Mouse (Mus musculus) kidney, adult 8-10 months (tissue): Measurements from ENCODE around the gene Kctd15.

Source experiments
- DNase-seq, 2 experiments: peaks; one replicate each; pipeline ENCODE4 v3.0.0; 2022

The Kctd15 gene

DNA sequence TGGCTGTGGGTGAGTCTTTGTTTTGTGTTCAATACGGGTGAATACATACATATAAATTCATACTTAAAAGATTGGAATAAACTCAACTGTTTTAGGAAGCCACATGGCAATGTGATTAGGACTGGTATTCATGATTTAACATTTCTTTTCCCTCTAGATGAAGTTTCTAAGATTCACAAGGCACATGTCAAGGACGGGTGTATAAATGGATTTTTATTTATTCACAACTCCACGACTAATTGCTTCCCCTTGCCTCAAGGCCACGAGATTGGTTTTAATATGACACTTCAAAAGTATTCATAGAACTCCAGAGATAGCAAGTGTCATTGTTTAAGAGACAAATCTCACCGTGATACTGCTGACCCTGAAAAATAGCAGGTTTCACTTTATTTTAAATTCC lies at the start of gene Kctd15:
TSS of gene Kctd15 (minus strand) at position 101 of the 400 bp plus-strand sequence.
- no peak for DNase-seq

DNA sequence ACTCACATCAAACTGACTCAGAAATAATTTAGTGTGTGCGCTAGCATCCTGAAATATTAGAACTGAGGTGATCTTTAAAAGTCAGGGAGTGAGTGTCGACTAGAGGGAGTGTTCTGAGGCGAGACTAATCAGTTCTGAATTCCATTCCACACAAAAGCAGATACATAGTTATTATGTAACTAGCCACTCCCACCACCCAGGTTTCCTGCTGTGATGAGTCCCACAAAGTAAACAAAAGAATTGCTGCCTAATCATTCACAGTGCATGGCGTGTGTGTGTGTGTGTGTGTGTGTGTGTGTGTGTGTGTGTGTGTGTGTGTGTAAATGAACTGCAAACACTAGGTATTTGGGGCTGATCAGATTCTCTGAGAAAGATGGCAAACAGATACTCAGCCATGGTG lies 47.9 kb upstream of the Kctd15 start:
- DNase-seq: no peak

DNA sequence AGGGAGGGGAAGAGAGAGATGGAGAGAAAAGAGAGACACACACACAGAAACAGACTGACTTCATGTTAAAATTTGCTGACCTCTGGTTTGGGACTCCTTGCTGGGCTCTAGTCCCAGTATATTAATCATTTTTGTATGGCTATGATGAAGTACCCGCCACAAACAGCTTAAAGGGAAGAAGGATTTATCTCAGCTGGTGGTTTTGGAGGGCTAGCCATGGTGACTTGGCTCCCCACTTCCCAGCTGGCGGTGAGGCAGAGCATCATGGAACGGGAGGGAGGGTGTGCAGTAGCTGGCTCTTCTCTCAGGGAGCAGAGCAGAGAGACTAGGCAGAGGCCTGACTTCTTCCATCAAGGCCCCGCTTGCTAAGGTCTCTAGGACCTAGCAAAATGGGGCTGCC lies 46.9 kb upstream of the Kctd15 start:
- no peak for DNase-seq

DNA sequence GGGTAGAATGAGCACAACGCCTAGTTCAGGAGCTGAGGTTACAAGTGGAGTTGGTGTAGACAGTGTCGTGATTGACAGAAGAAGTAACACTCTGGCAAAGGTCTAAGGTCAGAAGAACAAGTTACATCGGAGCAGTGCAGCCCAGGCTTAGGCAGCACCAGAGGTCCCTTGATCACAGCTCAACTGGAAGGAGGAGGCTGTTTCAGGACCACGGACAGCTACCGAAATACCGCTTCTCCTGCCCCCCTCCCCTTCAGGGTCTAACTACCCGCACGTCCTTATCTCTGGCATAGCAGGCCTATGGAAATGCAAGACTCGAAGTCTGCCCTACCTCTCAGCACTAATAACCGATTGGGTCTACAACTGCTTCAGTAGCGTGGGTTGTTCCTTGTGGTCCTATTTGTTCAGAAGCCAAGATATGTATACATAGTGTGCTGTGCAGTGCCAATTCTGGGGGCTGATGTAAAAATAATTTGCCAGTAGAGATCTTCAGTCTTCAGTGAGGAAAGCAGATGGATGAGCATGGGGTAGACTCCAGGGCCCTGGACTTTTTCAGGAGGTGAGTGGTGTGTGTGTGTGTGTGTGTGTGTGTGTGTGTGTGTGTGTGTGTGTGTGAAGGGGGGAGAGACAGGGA lies 46.3 kb upstream of the Kctd15 start:
- DNase-seq: peak in 1 of 2 experiments; percentile 22

DNA sequence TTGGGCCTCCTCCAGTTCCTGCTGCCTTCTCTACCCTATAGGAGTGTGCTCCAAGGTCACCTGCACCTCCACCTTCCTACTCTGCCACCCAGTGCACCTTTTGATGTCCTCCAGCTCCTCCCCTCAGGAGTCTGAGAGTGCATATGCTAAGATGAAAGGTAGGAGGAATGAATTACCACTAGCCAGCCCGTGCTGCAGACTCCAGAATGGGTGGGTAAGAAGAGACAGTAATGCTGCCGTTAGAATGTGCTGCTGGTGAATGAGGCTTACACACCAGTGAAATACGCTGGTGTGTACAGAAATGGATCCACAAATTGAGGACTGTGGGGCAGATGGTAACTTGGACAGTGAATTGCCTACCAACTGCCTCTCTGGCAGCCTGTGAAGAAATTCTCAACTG lies 43.4 kb upstream of the Kctd15 start:
- no peak for DNase-seq

DNA sequence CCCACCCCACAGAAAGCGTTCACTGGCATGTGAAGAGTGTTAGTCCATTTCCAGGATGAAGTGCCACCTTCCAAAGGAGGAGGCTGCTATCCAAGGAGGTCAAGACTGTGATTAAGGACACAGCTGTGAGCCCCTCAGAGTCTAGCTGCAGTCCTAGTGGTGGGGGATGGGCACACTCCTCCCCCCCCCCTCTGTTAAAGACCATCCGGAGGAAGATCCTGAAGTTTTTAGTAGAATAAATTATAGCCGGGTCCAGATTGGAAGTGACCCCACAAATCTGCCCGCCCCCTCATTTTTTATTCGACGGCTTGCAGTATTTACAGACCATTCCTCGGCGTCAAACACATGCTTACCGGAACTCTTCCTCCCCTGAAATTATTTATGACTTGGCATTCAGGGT lies 41.7 kb upstream of the Kctd15 start:
- DNase-seq: no peak

DNA sequence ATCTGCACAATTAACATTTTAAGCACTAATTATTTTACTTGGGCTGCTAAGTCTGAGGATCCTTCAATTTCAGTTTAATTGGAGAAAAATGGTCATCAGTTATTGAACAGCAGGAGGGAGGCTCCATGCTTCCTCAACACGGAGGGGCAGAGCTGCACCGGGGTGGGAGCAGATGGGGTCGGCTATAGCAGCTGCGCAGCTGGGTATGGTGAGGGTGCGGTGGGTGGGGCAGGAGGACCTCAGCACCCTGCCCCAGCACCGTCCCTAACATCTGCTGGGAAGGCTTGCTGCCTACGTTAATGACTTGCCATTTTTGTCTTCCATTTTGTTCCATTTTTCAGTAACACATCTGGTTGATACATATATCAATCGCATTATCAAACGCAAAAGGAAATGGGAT lies 39.6 kb upstream of the Kctd15 start:
- no peak for DNase-seq

DNA sequence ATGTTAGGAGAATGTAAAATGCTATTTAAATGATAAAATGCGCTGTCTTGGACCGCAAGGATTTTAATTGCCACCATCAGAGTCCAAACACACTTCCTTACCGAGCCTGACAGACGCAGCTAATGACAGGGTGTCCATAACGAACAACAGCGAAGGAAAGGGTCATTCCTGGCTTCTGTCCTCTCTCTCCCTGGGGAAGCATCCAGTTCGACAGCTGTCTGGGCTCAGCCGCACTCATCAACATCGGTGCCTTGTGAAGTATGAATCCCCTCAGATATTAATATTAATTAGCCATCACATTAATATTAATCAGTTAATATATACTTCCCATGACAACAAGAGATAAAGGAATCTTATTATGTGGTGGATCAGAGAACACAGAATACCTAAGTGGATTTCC lies 38.4 kb upstream of the Kctd15 start:
- no peak for DNase-seq

DNA sequence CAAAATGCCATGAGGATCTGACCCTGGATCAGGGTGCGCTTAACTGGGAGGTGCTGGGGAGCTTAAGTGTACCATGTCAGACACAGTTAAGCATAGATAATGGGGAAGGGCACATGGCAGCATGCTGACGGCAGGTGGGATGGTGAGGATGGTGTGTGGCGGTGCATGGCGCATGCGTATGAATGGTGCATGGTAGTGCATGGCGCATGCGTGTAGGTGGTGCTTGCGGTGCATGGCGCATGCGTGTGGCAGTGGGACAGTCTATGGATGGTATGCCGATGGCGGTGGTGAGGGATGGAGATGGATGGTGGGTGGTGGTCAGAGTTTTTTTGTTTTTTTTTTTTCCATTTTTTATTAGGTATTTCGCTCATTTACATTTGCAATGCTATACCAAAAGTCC lies 37.4 kb upstream of the Kctd15 start:
- DNase-seq: no peak

DNA sequence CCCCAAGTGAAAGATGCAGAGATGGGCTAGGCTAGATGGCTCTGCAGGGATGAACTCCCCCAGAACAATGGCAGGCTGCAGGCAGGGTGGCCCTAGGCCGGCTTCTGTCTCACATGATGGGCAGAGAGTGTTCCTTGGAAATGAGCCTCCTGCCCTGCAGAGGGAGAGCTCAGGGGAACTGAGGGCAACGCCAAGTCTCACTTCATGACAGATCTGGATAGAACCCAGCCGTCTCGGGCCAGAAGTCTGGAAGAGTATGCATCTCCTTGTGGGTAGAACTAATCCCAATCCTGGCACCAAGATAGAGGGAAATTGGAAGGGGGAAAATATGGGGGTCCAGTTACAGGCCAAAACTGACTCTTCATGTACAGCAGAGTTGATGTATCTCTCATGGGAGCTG lies 36.5 kb upstream of the Kctd15 start:
- no peak for DNase-seq

DNA sequence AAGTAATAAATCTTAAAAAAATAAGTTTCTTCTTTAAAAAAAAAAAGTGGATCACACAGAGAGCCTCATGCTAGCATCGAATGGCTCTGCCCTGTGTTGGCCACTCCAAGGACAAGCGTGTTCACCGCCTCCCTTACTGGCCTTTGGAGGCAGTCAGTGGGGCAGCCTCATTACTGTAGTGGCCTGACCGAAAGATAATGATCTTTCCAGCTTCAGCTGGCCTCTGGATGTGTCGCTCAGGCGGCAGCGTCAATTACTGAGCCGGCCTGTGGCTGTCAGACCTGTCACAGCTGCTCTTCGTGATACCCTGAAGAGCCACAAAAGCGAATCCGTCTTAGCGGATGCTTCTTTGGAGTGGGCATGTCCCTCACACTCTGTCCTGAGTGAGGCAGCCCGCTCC lies 33.6 kb upstream of the Kctd15 start:
- DNase-seq: no peak

DNA sequence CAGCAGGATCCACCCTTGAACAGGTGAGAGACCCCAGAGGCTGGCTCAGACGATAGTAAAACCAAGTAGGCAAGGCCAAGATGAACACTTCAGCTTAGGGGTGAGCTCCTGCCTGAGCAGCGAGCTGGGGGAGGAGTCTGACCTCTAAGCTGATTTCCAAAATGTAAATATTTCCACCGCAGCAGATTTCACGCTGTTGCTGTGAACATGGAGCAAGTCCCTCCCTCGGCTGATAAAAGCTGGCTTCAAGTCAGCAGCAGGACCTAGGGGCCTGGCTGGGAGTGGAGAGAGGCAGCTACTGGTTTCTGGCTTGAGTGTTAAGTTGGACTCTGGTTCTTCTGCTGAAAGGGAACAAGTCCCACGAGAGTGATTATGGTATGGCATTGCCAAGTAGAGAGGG lies 32.5 kb upstream of the Kctd15 start:
- DNase-seq: no peak

DNA sequence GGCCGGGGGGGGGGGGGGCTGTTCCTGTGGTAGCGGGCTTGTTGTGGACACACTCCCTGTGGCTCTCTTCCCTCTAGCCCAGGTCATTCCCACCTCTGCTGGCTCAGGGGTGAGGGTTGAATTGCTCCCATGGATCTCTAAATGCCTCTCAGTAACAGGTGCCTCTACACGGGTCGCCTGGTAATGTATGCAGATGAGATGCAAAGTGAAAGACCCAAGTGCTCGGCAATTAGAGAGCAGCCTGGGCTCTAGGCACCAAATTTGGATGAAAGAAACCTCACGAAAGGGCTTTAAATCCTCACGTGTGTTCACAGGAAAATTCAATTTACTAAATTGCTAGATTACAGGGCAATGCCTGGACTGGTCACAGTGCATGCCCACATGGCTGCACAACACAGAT lies 29.3 kb upstream of the Kctd15 start:
- DNase-seq: no peak

DNA sequence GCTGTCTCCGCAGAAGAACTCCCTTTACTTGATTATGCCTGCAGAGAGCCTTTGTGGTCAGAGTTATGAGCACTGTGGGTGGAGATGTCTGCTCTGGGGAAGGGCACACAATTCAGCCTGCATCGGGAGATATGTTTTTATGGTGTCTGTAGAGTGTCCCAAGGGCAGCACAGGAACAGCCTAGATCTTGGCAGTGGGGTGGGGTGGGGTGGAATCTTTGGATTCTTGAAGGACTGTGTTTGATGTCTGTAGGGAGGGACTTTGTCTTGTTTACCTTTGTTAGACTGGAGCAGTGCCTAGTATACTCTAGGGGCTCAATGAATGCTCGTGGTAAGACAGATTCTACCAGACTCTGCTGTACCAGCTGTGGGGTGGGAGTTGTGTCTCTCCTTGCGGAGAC lies 28.6 kb upstream of the Kctd15 start:
- DNase-seq: no peak

DNA sequence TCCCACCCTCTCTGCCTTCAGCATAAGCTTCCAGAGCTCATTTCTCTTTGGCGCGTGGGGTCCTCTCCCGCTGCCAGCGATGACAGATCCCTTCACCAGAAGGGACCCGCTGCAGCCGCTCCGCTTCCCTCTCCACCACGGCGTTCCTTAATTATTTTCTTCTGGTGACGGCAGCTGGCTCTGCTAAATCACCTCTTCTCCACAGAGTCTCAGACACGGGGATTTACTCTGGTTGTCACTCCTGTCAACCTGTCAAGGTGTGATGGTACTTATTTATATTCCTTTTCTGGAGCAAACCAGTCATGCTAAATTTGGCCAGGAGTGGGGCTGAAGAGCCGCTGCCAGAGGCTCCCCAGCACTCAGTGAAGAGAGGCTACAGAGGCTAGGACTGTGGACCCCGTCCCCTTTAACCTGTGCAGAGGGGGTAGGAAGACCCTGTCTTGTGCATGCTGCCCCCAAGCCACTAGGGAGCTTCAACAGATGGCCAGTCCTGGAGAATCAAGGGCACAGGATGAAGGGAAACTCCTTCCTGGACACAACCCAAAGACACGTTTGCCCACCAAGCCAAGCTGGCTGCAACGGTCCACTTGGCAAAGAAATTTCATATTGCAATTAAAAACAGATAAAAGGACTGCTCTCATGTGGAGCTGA lies 24.4 kb upstream of the Kctd15 start:
- DNase-seq: no peak

DNA sequence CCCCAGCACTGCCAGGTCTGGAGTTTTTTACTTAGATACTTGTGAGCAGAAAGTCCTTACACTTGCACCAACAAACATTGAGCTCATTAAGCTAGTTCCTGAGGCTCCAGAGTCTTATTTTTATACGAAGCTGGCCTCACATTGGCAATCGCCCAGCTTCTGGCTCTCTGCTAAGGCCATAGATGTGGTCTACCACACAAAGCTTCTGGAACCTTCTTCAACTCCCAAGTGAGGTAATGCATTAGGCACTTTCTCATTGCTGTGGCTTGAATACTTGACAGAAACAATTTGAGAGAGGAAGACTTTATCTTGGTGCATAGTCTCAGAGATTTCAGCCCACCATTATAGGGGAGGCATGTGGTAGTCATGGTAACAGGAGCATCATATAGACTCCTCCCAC lies 23.4 kb upstream of the Kctd15 start:
- DNase-seq: no peak

DNA sequence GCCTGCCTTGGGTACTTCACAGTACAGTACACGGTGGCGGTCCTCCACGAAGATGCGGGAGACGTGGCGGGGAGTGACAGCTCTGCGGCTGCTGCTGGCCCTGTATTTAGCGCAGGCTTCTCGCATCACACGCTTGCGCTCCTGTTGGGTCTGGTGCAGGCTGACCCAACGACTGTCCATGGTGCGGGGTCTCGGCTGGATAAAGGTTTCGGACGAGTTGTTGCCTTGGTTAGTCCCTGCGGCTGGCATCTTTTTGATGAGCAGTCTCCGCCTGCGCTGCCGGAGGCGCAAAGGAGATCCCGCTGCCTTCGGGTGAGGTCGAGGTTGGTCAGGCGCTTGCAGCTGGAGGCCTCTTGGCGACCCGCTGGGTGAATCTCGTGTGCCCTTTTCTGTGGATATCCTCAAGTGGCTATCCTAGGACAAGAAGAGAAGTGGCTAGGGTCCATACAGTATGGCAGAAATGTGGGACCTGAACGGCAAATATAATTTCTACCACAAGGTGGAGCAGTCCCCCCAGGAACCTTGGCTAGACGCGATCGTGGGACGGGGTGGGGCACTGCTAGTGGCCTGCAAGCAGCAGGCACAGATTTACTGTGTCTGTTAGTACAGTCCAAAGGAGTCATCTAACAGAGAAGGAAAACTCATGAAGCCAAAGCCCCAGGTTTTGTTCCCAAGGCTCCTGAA lies 19.4 kb upstream of the Kctd15 start:
- peak; percentile 61 to 80 for DNase-seq

DNA sequence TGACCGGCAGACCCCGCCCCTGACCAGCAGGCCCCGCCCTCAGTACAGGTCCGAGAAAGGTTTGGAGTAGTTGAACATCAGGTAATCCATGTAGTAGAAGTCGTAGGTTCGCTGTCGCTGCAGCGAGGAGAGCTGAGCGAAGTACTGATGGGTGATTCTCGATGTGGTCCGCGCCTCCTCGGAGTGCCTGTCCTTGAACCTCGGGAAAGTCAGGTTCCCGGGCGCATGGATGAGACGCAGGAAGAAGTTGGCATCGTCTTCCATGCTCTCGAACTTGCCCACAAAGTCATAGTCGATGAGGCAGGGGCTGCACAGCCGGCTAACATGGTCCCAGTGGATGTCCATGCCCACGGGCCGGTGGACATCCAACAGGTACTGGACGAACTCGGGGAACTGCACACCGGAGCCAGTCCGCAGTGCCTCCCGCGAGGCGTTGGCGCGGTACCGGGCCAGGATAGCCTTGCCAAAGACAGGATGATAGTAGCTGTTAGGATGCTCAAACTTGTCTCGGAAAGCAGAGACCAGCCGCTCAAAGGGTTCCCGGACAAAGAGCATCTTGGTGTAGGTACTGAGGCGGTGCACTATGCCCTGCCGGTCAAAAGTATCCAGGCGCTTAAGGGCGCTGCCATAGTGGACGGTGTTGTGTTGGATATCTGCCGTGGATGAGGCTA lies 18.7 kb upstream of the Kctd15 start:
- DNase-seq: peak in 1 of 2 experiments; percentile 12

DNA sequence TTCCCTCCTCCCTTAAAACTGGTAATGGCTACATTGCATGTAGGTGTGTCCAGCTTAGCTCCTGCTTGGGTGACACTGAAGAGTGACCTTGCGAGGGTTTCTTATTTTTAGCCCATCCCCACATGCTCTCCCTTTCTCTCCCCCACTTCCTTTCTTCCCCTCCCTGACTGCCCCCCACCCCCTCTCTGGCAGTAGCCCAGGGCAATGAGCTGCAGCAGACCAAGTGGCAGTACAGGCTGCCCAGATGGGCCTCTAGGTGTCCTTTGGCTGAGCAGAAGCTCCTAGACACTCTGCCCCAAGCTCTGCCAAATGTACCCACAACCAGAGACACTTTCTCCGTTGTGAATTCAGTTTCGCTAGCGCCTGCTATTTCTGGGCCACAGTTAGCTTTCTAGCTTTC lies 16.4 kb upstream of the Kctd15 start:
- DNase-seq: no peak

DNA sequence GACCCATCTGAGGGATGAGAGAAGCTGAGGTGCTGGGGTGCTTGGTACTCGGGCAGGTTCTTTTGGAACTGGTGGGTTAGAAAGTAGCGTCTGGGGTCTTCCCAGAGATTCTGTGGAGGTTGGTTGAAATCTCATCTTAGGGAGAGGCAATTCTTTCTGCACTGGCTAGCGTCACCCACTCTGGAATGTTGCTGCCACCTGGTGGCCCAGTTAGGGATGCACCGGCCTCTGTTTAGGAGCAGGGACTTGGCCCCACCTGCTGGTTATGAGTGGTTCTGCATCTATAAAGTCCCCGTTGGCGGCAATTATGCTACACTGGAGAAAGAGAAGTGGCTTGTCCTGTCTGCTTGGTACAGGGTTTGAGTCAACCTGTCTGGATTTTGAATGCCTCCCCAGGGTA lies 15.4 kb upstream of the Kctd15 start:
- peak; percentile 72 to 89 for DNase-seq

DNA sequence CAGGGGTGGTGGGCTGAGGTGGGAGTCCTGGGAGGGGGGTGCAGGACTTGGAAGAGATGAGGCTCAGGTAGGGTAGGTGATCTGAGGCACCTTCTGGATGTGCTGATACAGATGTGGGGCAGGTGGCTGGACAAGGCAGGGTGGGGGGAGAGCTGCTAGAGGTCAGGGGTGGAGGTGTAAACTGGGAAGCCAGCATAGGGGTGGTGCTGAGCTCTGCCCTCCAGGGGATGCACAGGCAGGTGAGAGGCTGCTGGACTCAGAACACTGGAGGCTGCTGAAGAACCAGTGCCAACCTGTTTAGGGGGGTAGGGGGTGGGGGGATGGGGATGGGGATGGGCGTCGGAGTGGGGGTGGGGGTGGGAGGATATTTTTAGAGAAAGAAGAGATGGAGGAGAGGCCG lies 14.2 kb upstream of the Kctd15 start:
- no peak for DNase-seq

DNA sequence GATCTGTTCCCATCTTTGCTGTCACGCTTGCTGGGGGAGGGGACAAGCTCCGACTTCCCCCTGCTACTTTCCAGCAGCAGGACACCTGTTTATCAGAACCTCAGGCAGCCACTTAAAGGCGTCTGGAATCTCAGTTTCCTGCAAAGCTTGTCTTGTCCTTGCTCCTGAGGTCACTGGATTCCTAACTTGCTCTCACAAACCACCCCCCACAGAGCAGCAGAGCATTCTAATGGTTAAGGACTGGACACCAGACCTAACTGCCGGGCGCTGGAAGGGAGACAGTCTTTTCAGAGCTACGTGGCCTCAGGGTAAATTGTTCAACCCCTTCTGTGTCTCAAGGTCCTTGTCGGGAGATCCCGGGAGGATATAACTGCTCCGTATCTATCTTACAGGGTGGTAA lies 12.8 kb upstream of the Kctd15 start:
- peak in 1 of 2 experiments; percentile 28 for DNase-seq

DNA sequence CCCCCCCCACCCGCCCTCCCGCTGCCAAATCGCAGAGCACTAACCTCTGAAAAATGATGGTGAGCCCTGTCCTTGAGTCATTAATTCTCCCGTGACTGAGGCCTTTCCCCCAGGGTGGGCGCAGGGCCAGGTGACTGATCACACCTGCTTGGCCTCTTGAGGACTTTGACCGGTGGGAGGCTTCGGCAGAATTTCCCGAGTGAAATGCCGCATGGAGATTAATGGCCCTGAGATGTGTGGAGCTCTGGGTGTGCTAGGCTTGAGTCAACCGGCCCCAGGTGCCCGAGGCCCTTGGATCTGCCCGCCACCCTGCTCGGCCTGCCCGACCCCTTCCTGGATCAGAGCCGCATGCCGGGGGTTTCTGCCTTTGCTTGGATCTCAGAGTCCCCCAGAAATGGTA lies 11.3 kb upstream of the Kctd15 start:
- peak in 1 of 2 experiments; percentile 62 for DNase-seq

DNA sequence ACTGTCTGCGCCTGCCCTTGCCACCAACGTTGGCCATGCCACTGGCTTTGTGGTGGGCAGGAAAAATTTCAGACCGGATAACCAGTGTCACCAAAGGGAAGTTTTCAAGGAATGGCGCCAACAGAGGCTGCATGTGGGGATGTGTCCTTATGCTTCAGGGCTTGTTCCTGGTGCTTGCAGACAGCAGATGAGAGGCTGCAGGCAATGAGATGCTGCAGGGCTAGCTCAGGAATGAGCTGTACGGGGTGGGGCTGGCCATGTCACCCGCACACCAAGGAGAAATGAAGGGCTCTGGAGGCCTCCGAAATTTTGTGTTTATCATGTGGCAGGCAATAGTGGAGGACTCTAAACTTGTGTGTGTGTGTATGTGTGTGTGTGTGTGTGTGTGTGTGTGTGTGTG lies 6.6 kb upstream of the Kctd15 start:
- DNase-seq: no peak
